Mouse (Mus musculus) layer of hippocampus, adult 6 months (tissue): Measurements from ENCODE around the gene Soga1. TPM values are rescaled to one million over a fixed set of nuclear protein-coding genes. Genes with fewer than 3 reads are reported as not detected.

Source experiments
- long read RNA-seq, 2 experiments: library from polyadenylated mRNA; unstranded; transcript quantifications; one replicate each; pipeline ENCODE4 v2.0.0; 2019 to 2020
- polyA plus RNA-seq: library from polyadenylated mRNA; unstranded; fragments of <200 nt; fragmentation: Nextera tagmentation; gene quantifications from 2 replicates; pipeline ENCODE4 v1.2.3, GENCODE M21; 2021

The Soga1 gene
- polyA plus RNA-seq, result 2.7 and 3.1 TPM in 2 replicates
- long read RNA-seq, experiment 1, partial matches to known transcripts, result 2 of 2 reads
- long read RNA-seq, experiment 1, other reads (novel, unspliced or antisense), result 0 of 2 reads
- long read RNA-seq, experiment 2, partial matches to known transcripts, result 1 of 5 reads
- long read RNA-seq, experiment 2, other reads (novel, unspliced or antisense), result 4 of 5 reads

DNA sequence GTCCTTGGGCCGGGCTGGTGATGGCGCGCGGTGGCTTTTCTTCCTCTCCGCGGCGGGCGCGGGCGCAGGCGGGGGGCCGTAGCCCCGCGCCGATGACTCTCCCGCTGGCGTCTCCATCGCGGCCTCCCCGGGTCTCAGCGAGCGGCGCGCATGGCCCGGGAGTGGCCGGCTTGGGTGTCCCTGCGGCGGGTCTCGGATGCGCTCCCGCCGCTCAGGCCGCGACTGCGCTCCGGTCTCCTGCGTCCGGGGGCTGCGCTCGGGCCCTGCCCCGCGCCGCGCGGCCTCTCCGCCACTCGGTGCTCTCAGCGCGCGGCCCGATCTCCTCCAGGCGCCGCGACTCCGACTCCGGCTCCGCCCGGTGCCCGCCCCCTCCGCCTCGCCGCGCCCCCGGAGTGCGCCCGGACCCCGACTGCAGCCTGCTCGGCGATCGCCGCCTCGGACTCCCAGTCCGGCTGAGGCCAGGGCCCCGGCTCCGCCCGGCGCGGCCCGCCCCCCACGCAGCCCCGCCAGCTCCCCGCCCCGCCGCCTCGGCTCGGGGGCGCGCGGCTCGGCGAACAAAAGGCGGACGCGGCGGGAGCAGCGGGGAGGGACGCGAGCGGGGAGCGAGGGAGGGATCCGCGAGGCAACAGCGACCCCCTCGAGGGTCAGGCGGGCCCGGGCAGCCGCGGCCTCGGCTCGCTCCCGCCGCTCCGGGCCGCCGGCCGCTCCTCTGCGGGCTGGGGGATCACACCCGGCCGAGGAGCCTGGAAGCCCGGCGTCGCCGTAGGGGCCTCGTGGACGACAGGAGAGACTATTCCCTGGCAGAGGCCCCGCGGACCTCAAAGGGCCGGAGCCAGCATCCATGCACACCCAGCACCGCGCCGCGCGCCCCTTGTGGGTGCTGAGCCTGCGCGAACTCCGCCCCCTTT lies at the start of gene Soga1:
Soga1 (minus strand) TSS at position 462 of the 908 bp plus-strand sequence.

GRCm38 (mm10) chr2:157086796-157087195 lies 7.7 kb upstream of the Soga1 start, which contains the start of gene Tldc2:
Gene Tldc2 (plus strand): TSS chr2:157087055.

DNA sequence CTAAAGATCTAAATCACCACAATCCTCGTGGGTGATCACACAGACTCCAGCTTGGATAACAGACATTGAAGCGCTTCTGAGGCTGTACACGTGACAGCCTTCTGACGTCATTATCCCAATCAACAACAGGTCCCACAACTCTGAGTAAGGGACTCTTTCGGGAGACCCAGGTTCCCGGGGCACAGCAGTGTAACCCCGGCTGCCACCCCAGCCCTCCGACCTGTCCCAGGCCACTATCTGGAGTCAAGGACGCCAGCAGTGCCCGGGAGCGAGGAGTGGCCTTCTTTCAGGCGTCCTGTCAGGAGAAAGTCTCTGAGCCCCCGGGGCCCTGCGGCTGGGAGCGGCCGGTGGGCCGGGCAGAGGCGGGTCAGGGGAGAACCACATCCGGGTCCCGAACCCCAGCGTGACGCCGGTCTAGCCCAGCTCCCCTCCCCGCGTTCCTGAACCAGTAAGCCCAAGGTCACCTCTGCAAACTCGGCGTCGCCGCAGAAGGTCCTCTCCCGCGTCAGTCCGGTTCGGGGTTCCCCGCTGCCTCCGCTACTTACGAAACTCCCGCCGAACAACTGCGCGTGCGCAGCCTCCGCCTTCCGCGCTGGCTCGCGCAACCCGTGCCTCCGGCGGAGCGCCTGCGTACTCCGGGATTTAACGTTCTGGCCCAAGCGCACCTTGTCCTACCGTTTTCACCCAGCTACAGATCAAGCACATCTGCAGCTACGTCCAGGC lies 72.4 kb downstream of the Soga1 start, which contains the start of gene Dsn1:
Dsn1 (minus strand) TSS at position 644 of the 723 bp plus-strand sequence.

GRCm38 (mm10) chr2:156991470-156992319 lies 87.4 kb downstream of the Soga1 start, which contains the start of gene Ndrg3:
Gene Ndrg3 (minus strand): TSS chr2:156992056.

Other genes with a start within 250 kb of the Soga1 start
- 0.18 and 0.50 TPM in 2 replicates for gene Tgif2, start 239.2 kb downstream of the Soga1 start, polyA plus RNA-seq
- 0.24 and 0.30 TPM in 2 replicates for gene 4930518I15Rik, start 221.3 kb downstream of the Soga1 start, polyA plus RNA-seq
- gene Rab5if, start 216.1 kb downstream of the Soga1 start, polyA plus RNA-seq, result 121 and 136 TPM in 2 replicates
- 0.45 and 0.48 TPM in 2 replicates for gene Sla2, start 192.1 kb downstream of the Soga1 start, polyA plus RNA-seq
- 579 and 651 TPM in 2 replicates for gene Ndrg3, start 87.2 kb downstream of the Soga1 start, polyA plus RNA-seq
- 2.1 and 2.3 TPM in 2 replicates for gene Dsn1, start 72.1 kb downstream of the Soga1 start, polyA plus RNA-seq
- gene Tldc2, start 7.8 kb upstream of the Soga1 start, polyA plus RNA-seq, result not detected in 2 replicates
- 2.9 and 4.2 TPM in 2 replicates for gene Samhd1, start 56.0 kb upstream of the Soga1 start, polyA plus RNA-seq
- 0.60 and 0.72 TPM in 2 replicates for gene Rbl1, start 125.3 kb upstream of the Soga1 start, polyA plus RNA-seq
- gene Rpn2, start 199.8 kb upstream of the Soga1 start, polyA plus RNA-seq, result 192 and 197 TPM in 2 replicates
- 0.24 and 0.26 TPM in 2 replicates for gene Mroh8, start 200.3 kb upstream of the Soga1 start, polyA plus RNA-seq